Mouse (Mus musculus): ENCODE results near the gene Tmem176b. TPM values are rescaled to one million over a fixed set of nuclear protein-coding genes. Genes with fewer than 3 reads are reported as not detected.

Tmem176b gene
- total and polyA plus RNA-seq, 2 experiments from 2014 or later, result 47.1 to 103 TPM

DNA sequence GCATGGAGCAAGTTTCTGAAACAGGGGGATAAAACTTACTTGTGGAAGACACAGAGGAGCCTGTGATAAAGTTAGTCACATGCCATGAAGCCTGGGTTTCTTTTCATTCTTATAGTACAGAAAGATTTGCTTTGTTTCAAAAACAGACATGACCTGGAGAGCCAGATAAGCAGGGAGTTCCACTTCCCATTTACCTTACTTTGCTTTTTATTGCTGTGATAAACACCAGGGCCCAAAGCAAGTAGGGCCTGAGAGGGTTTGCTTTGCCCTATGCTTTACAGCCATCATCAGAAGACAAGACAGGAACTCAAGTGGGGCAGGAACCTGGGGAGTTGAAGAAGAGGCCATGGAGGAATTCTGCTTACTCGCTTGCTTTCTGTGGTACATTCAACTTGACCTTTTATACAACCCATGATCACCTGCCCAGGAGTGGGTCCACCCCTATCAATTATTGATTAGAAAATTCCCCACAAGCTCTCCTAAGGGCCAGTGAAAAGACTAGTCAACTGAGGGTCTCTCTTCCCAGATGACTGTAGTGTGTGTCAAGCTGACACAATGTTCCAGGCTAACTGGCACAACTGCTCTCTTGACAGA, 24.0 kb upstream of the Tmem176b start:
- no peaks in the 10 kb centered on the region for H3K4me1 ChIP-seq (ENCODE audit: insufficient read depth)
- H3K27ac ChIP-seq (ENCODE audit: low read depth, low read length), result no peak overlapping the region
- H3K9ac ChIP-seq, result no peak overlapping the region
- H3K27me3 ChIP-seq (ENCODE audit: insufficient read depth, low read length), result no peaks in the 10 kb centered on the region; the same call in 1 of the 2 replicates
- WGBS, result 80% methylated on average over 1 of the region's 1 CpGs
- no peak for ATAC-seq
- H3K36me3 ChIP-seq (ENCODE audit: insufficient read depth), result no peaks in the 10 kb centered on the region
- H3K4me2 ChIP-seq (ENCODE audit: low read depth), result no peak overlapping the region
- no peak overlapping the region for H3K4me3 ChIP-seq (ENCODE audit: low read depth, low read length)
- DNase-seq, result no peak
- H3K9me3 ChIP-seq (ENCODE audit: low read length), result no peaks in the 10 kb centered on the region
- TF ChIP-seq CTCF (IDR thresholded peaks at IDR 0.05; ENCODE audit: low read depth), result no peak

DNA sequence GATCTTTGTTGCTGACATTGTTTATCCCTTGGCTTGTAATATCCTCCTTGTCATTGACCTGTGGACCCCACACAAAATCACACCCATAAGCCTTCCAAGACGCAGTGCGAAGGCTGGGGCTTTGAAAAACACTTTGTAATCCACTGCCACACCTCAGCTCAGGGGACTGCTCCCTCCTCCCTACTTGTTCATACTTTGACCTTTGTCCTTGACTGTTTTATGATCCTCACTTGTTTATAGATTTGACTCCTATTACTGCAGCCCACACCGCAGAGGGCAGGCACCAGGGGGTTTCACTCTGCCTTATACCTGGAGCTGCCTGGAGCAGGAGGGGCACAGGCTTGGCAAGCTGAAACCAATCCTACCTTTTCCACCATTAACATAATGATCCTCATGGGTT, 23.4 kb upstream of the Tmem176b start:
- Histone ChIP-seq H3K36me3 (ENCODE audit: insufficient read depth) (no peaks in the 10 kb centered on the region), H3K4me3 (ENCODE audit: low read depth, low read length) (no peak overlapping the region), H3K4me2 (ENCODE audit: low read depth) (no peak overlapping the region), H3K27ac (ENCODE audit: low read depth, low read length) (no peak overlapping the region), H3K4me1 (ENCODE audit: insufficient read depth) (no peaks in the 10 kb centered on the region), H3K27me3 (ENCODE audit: insufficient read depth, low read length) (no peaks in the 10 kb centered on the region; the same call in 1 of the 2 replicates), H3K9me3 (ENCODE audit: low read length) (no peaks in the 10 kb centered on the region), H3K9ac (no peak overlapping the region)
- TF ChIP-seq CTCF (IDR thresholded peaks at IDR 0.05; ENCODE audit: low read depth), result no peak
- no peak for DNase-seq
- WGBS, result 83% methylated on average over 3 of the region's 3 CpGs
- no peak for ATAC-seq

- no peaks in the 10 kb centered on the region for H3K9me3 ChIP-seq (ENCODE audit: low read length)
- no peaks in the 10 kb centered on the region for H3K4me1 ChIP-seq (ENCODE audit: insufficient read depth)
- TF ChIP-seq CTCF (IDR thresholded peaks at IDR 0.05; ENCODE audit: low read depth), result no peak
- DNase-seq (no peak), ATAC-seq (no peak)
- no peak overlapping the region for H3K4me2 ChIP-seq (ENCODE audit: low read depth)
- H3K9ac ChIP-seq, result no peak overlapping the region
- H3K27ac ChIP-seq (ENCODE audit: low read depth, low read length), result no peak overlapping the region
- no peaks in the 10 kb centered on the region; the same call in 1 of the 2 replicates for H3K27me3 ChIP-seq (ENCODE audit: insufficient read depth, low read length)
- H3K36me3 ChIP-seq (ENCODE audit: insufficient read depth), result no peaks in the 10 kb centered on the region
- H3K4me3 ChIP-seq (ENCODE audit: low read depth, low read length), result no peak overlapping the region
- WGBS, result 63% methylated on average over 3 of the region's 3 CpGs
These were observed 22.9 kb upstream of the Tmem176b start for GRCm38 (mm10) chr6:48864181-48864580.

- Histone ChIP-seq H3K4me3 (ENCODE audit: low read depth, low read length) (no peak overlapping the region), H3K9me3 (ENCODE audit: low read length) (no peaks in the 10 kb centered on the region), H3K27me3 (ENCODE audit: insufficient read depth, low read length) (no peaks in the 10 kb centered on the region; the same call in 1 of the 2 replicates), H3K4me2 (ENCODE audit: low read depth) (no peak overlapping the region), H3K9ac (no peak overlapping the region), H3K4me1 (ENCODE audit: insufficient read depth) (no peaks in the 10 kb centered on the region), H3K27ac (ENCODE audit: low read depth, low read length) (no peak overlapping the region), H3K36me3 (ENCODE audit: insufficient read depth) (no peaks in the 10 kb centered on the region)
- no peak for TF ChIP-seq CTCF (IDR thresholded peaks at IDR 0.05; ENCODE audit: low read depth)
- no peak for ATAC-seq
- 87% methylated on average over 7 of the region's 7 CpGs for WGBS
- no peak for DNase-seq
These were observed 22.2 kb upstream of the Tmem176b start for GRCm38 (mm10) chr6:48863488-48863887.

- H3K4me3 ChIP-seq (ENCODE audit: low read depth, low read length), result no peak overlapping the region
- DNase-seq (no peak), ATAC-seq (no peak)
- TF ChIP-seq CTCF (IDR thresholded peaks at IDR 0.05; ENCODE audit: low read depth), result no peak
- H3K27me3 ChIP-seq (ENCODE audit: insufficient read depth, low read length), result no peaks in the 10 kb centered on the region; the same call in 1 of the 2 replicates
- H3K9me3 ChIP-seq (ENCODE audit: low read length), result no peaks in the 10 kb centered on the region
- H3K4me2 ChIP-seq (ENCODE audit: low read depth), result no peak overlapping the region
- 77% methylated on average over 4 of the region's 4 CpGs for WGBS
- no peak overlapping the region for H3K27ac ChIP-seq (ENCODE audit: low read depth, low read length)
- no peak overlapping the region for H3K9ac ChIP-seq
- H3K4me1 ChIP-seq (ENCODE audit: insufficient read depth), result no peaks in the 10 kb centered on the region
- H3K36me3 ChIP-seq (ENCODE audit: insufficient read depth), result no peaks in the 10 kb centered on the region
These were observed 21.5 kb upstream of the Tmem176b start for GRCm38 (mm10) chr6:48862816-48863215.

DNA sequence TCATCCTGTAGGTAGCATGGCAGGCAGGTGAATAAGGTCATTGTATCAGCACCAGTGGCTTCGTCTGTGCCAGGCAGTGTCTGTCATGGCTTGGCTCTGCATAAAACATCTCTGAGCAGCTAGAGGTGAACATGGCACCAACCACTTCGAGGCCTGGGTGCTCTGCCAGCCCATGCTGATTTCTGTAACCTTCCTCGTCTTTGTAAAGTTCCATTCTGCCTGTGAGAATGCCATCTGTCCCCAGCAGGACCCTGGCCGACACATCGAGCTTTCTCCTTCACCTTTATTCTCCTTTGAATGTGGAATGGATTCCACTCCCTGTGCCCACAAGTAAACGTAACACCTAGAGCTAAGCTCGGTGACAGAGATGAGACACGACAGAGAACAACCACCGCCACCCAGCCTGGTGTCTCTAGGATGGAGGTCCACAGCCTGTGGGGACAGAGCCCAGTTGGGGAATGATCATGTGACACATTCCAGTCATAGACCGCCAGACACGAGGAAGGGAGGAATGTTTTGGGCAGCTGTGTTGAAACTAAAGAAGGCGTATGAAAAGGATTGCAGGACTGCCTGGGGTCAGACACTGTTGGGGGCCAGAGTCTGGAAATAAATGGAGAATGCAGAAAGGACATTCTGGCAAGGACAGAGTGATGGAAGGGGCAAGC, 20.5 kb upstream of the Tmem176b start:
- ATAC-seq, result no peak
- Histone ChIP-seq H3K4me3 (ENCODE audit: low read depth, low read length) (no peak overlapping the region), H3K27ac (ENCODE audit: low read depth, low read length) (no peak overlapping the region), H3K27me3 (ENCODE audit: insufficient read depth, low read length) (no peaks in the 10 kb centered on the region; the same call in 1 of the 2 replicates), H3K4me2 (ENCODE audit: low read depth) (no peak overlapping the region), H3K36me3 (ENCODE audit: insufficient read depth) (no peaks in the 10 kb centered on the region), H3K9ac (no peak overlapping the region), H3K4me1 (ENCODE audit: insufficient read depth) (no peaks in the 10 kb centered on the region), H3K9me3 (ENCODE audit: low read length) (no peaks in the 10 kb centered on the region)
- 59% methylated on average over 12 of the region's 12 CpGs for WGBS
- DNase-seq, result no peak
- no peak for TF ChIP-seq CTCF (IDR thresholded peaks at IDR 0.05; ENCODE audit: low read depth)

GRCm38 (mm10) chr6:48860851-48861250, 19.6 kb upstream of the Tmem176b start:
- WGBS, result 96% methylated on average over 1 of the region's 1 CpGs
- ATAC-seq (no peak), DNase-seq (no peak)
- TF ChIP-seq CTCF (IDR thresholded peaks at IDR 0.05; ENCODE audit: low read depth), result no peak
- Histone ChIP-seq H3K9me3 (ENCODE audit: low read length) (no peaks in the 10 kb centered on the region), H3K4me2 (ENCODE audit: low read depth) (no peak overlapping the region), H3K4me3 (ENCODE audit: low read depth, low read length) (no peak overlapping the region), H3K36me3 (ENCODE audit: insufficient read depth) (no peaks in the 10 kb centered on the region), H3K4me1 (ENCODE audit: insufficient read depth) (no peaks in the 10 kb centered on the region), H3K27ac (ENCODE audit: low read depth, low read length) (no peak overlapping the region), H3K9ac (no peak overlapping the region), H3K27me3 (ENCODE audit: insufficient read depth, low read length) (no peaks in the 10 kb centered on the region; the same call in 1 of the 2 replicates)
